Mouse (Mus musculus) liver, postnatal 0 days (tissue): ENCODE data around the gene Aox2.

Experiments
- CTCF ChIP-seq: sonication (generic); IDR thresholded peaks from 2 replicates; pipeline ENCODE4 v1.5.1; 2016; ENCODE audit warnings: antibody characterized with exemption, low read depth
- EP300 ChIP-seq: IDR thresholded peaks from 2 replicates; pipeline ENCODE4 v1.6.1; 2016; ENCODE audit warnings: antibody characterized with exemption, low read depth, mild to moderate bottlenecking

DNA sequence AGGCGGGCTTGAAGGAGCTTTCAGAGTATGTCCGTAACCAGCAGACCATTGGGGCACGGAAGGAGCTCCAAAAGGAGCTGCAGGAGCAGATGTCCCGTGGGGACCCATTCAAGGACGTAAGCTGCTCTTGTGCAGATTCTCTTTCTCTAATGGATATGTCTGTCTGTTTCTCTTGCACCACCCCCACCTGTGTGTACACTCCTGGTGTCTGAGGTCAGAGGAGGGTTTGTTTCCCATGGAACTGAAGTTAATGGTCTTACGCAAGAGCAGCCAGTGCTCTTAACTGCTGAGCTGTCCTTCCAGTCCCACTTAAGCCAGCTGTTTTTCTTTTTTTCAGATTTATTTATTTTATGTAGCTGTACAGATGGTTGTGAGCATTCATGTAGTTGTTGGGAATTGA is 123.3 kb downstream of the Aox2 start:
- TF ChIP-seq CTCF (no peak), EP300 (no peak)
